Mouse (Mus musculus): ENCODE measurements around the gene Mvb12b.

DNA sequence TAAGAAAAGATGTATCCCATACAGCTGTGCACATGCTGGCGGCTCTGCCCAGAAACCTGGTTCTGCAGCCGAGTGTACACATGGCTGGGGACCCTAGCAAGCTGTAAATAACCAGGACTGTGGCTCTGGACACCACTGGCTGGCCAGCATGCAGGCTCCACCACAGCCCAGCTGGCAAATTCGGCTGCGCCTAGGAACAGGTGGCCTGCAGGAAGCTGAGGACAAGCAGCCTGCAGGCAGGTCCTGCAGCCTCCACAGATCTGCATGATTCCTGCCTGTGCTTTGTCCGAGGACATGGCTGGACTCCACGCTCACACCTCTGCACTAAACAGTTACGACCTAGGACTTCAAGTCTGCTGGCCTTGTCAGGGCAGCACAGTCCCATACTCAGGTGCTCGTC lies 172.8 kb downstream of the Mvb12b start:
- no peak for TF ChIP-seq POLR2A (IDR thresholded peaks at IDR 0.05; ENCODE audit: borderline replicate concordance, extremely low read depth, insufficient read depth, insufficient read length, poor library complexity, severe bottlenecking)
- TF ChIP-seq CTCF (IDR thresholded peaks at IDR 0.05; ENCODE audit: borderline replicate concordance, extremely low read depth, insufficient read depth, insufficient read length), result no peak
